Mouse (Mus musculus) common myeloid progenitor, adult 5-6 weeks (primary cell): ENCODE data around the gene Chfr. TPM values are rescaled to one million over a fixed set of nuclear protein-coding genes. Genes with fewer than 3 reads are reported as not detected.
"Not testable (repeated sequence)": the region's sequence is repeated elsewhere in the genome, so short reads cannot be mapped to it uniquely, and the experiment has no call there.

Experiments
- ATAC-seq: replicated peaks from 2 replicates; pipeline ENCODE4 v1.8.0; 2016; ENCODE audit warnings: low read depth, mild to moderate bottlenecking, moderate TSS enrichment, inconsistent platforms; ENCODE audit not compliant: poor library complexity, severe bottlenecking
- total RNA-seq: library from RNA; stranded (forward); fragments of 200-1000, 187-1606 nt; gene quantifications from 2 replicates; pipeline ENCODE4 v1.2.3, GENCODE M21; 2017

Chfr gene
- total RNA-seq, 1 experiment from 2014 or later: 46.9 TPM

- peak; percentile 69 for ATAC-seq
These were observed 27.9 kb upstream of the Chfr start, which contains the start of gene Gtpbp6 for GRCm38 (mm10) chr5:110107581-110108304. Gene Gtpbp6, minus strand, starts transcription at chr5:110108197.

- ATAC-seq: no peak
These were observed 27.4 kb upstream of the Chfr start for GRCm38 (mm10) chr5:110108305-110108628.

- peak; percentile 57 for ATAC-seq
These were observed 25.6 kb upstream of the Chfr start, which contains the start of gene Zfp605 for GRCm38 (mm10) chr5:110109991-110110441. Gene Zfp605, plus strand, starts transcription at chr5:110110092.

- ATAC-seq: not testable (repeated sequence)
These were observed 13.3 kb upstream of the Chfr start for GRCm38 (mm10) chr5:110122380-110122779.

- ATAC-seq: no peak
These were observed 434 bp downstream of the Chfr start for GRCm38 (mm10) chr5:110136087-110136464.

GRCm38 (mm10) chr5:110137816-110138215 is 2.2 kb downstream of the Chfr start:
- no peak for ATAC-seq

GRCm38 (mm10) chr5:110139325-110139724 is 3.7 kb downstream of the Chfr start:
- no peak for ATAC-seq

GRCm38 (mm10) chr5:110140424-110140823 is 4.8 kb downstream of the Chfr start:
- ATAC-seq: no peak

- ATAC-seq: no peak; the same call in 1 of the 2 replicates
These were observed 6.7 kb downstream of the Chfr start for GRCm38 (mm10) chr5:110142309-110142708.

- ATAC-seq: peak; percentile 64
These were observed 7.4 kb downstream of the Chfr start for GRCm38 (mm10) chr5:110143007-110143406.

GRCm38 (mm10) chr5:110169374-110169773 is 33.7 kb downstream of the Chfr start:
- no peak for ATAC-seq

- ATAC-seq: peak; percentile 88
These were observed 40.8 kb downstream of the Chfr start, which contains the start of gene Golga3 for GRCm38 (mm10) chr5:110176362-110177020. Gene Golga3, plus strand, starts transcription at chr5:110176701.

- peak; percentile 26 for ATAC-seq
These were observed 41.4 kb downstream of the Chfr start for GRCm38 (mm10) chr5:110177021-110177420.

- no peak for ATAC-seq
These were observed 43.0 kb downstream of the Chfr start for GRCm38 (mm10) chr5:110178628-110179027.

- ATAC-seq: no peak
These were observed 46.1 kb downstream of the Chfr start for GRCm38 (mm10) chr5:110181716-110182115.

GRCm38 (mm10) chr5:110203164-110203895 is 67.7 kb downstream of the Chfr start:
- peak; percentile 69 for ATAC-seq

- peak; percentile 54; the same call in 1 of the 2 replicates for ATAC-seq
These were observed 69.1 kb downstream of the Chfr start for GRCm38 (mm10) chr5:110204777-110205176.

- ATAC-seq: peak; percentile 85
These were observed 75.7 kb downstream of the Chfr start for GRCm38 (mm10) chr5:110211312-110211711.

- ATAC-seq: no peak
These were observed 81.1 kb downstream of the Chfr start for GRCm38 (mm10) chr5:110216780-110217179.

- ATAC-seq: no peak
These were observed 84.7 kb downstream of the Chfr start for GRCm38 (mm10) chr5:110220331-110220730.
